Mouse (Mus musculus): ENCODE results near the gene 4930556J24Rik. TPM values are rescaled to one million over a fixed set of nuclear protein-coding genes. Genes with fewer than 3 reads are reported as not detected.

4930556J24Rik gene
- polyA plus RNA-seq, 1 experiment, result 0.07 TPM

DNA sequence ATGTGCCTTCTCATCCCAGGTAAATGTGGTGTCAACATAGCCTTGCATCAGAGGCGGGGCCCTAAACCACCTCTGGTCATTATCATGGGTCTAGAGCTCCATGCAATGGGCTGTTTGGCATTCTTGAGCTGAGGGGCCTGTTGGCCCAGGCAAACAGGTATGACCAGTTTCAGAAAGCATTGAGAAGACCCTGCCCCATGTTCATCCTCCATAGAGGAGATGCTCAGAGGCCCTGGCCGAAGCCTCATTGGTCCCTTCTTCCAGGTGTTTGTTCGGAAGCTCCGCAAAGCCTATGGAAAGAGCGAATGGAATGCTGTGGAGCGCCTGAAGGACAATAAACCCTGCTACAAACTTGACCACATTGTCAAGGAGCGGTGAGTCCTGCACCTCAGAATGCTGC lies 6.2 kb downstream of the 4930556J24Rik start:
- H3ac ChIP-seq (ENCODE audit: control insufficient read depth, insufficient read length, low read depth), result no peak overlapping the region
- H3K36me3 ChIP-seq (ENCODE audit: control insufficient read depth, insufficient read depth), result peaks cover 88% of the 10 kb centered on the region
- no peak for TF ChIP-seq CEBPB (IDR thresholded peaks at IDR 0.05; ENCODE audit: low read depth)
- no peak for TF ChIP-seq MYOD1 (IDR thresholded peaks at IDR 0.05; ENCODE audit: control insufficient read depth, insufficient read length, low read depth)
- no peak for TF ChIP-seq CTCF (IDR thresholded peaks at IDR 0.05; ENCODE audit: control insufficient read depth, insufficient read depth, insufficient read length)
- no peak for TF ChIP-seq MAX (IDR thresholded peaks at IDR 0.05)
- no peak for TF ChIP-seq MYOG (IDR thresholded peaks at IDR 0.05; ENCODE audit: control insufficient read depth, extremely low read depth, insufficient read length)
- TF ChIP-seq USF1 (IDR thresholded peaks at IDR 0.05; ENCODE audit: low read depth), result no peak
- TF ChIP-seq FOSL1 (IDR thresholded peaks at IDR 0.05; ENCODE audit: insufficient read depth, low read length, poor library complexity, severe bottlenecking), result no peak
- H3K27me3 ChIP-seq (ENCODE audit: control insufficient read depth, insufficient read depth, insufficient read length), result no peaks in the 10 kb centered on the region
- H3K79me3 ChIP-seq (ENCODE audit: low read depth), result peaks cover 29% of the 10 kb centered on the region
- H3K4me3 ChIP-seq (ENCODE audit: insufficient read depth, poor library complexity, severe bottlenecking), result no peak overlapping the region
- H3K79me2 ChIP-seq (ENCODE audit: control insufficient read depth, insufficient read depth), result peaks cover 38% of the 10 kb centered on the region

DNA sequence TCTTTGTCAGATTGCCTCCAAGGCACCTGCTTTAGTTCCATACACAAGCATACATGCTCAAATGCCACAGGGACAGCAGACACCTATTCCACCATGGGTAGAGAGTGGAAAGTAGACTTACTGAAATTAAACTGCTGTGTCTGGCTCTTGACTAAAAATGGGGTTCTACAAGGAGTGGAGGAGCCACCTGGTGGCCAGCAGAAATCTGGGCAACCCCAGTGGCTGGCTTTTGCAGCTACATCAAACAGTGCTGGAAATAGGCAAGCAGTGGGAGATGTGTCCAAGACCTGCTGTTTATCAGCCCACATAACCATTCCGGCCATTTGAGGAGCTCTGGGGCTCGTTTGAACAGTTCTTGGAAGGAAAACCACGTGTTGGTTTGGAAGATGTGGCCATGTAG lies 6.7 kb downstream of the 4930556J24Rik start:
- H3K4me3 ChIP-seq (ENCODE audit: insufficient read depth, poor library complexity, severe bottlenecking), result no peak overlapping the region
- TF ChIP-seq CEBPB (IDR thresholded peaks at IDR 0.05; ENCODE audit: low read depth) (no peak), CTCF (IDR thresholded peaks at IDR 0.05; ENCODE audit: control insufficient read depth, insufficient read depth, insufficient read length) (no peak), FOSL1 (IDR thresholded peaks at IDR 0.05; ENCODE audit: insufficient read depth, low read length, poor library complexity, severe bottlenecking) (no peak), MAX (IDR thresholded peaks at IDR 0.05) (no peak), USF1 (IDR thresholded peaks at IDR 0.05; ENCODE audit: low read depth) (no peak), MYOG (IDR thresholded peaks at IDR 0.05; ENCODE audit: control insufficient read depth, extremely low read depth, insufficient read length) (no peak), MYOD1 (IDR thresholded peaks at IDR 0.05; ENCODE audit: control insufficient read depth, insufficient read length, low read depth) (no peak)
- H3K79me3 ChIP-seq (ENCODE audit: low read depth), result peaks cover 34% of the 10 kb centered on the region
- no peak overlapping the region for H3ac ChIP-seq (ENCODE audit: control insufficient read depth, insufficient read length, low read depth)
- H3K36me3 ChIP-seq (ENCODE audit: control insufficient read depth, insufficient read depth), result peaks cover 83% of the 10 kb centered on the region
- no peaks in the 10 kb centered on the region for H3K27me3 ChIP-seq (ENCODE audit: control insufficient read depth, insufficient read depth, insufficient read length)
- peaks cover 43% of the 10 kb centered on the region for H3K79me2 ChIP-seq (ENCODE audit: control insufficient read depth, insufficient read depth)

GRCm38 (mm10) chr11:3964416-3965172 lies 12.0 kb downstream of the 4930556J24Rik start:
- peaks cover 52% of the 10 kb centered on the region for H3K79me2 ChIP-seq (ENCODE audit: control insufficient read depth, insufficient read depth)
- peak overlapping the region; percentile 95 for H3K4me3 ChIP-seq (ENCODE audit: insufficient read depth, poor library complexity, severe bottlenecking)
- H3ac ChIP-seq (ENCODE audit: control insufficient read depth, insufficient read length, low read depth), result peak overlapping the region; percentile 71
- H3K27me3 ChIP-seq (ENCODE audit: control insufficient read depth, insufficient read depth, insufficient read length), result no peaks in the 10 kb centered on the region
- TF ChIP-seq CEBPB (IDR thresholded peaks at IDR 0.05; ENCODE audit: low read depth) (no peak), MAX (IDR thresholded peaks at IDR 0.05) (no peak), FOSL1 (IDR thresholded peaks at IDR 0.05; ENCODE audit: insufficient read depth, low read length, poor library complexity, severe bottlenecking) (no peak)
- H3K36me3 ChIP-seq (ENCODE audit: control insufficient read depth, insufficient read depth), result peaks cover 30% of the 10 kb centered on the region
- H3K79me3 ChIP-seq (ENCODE audit: low read depth), result peaks cover 45% of the 10 kb centered on the region

GRCm38 (mm10) chr11:3963610-3964415 lies 12.8 kb downstream of the 4930556J24Rik start, which contains the start of gene Pes1:
Gene Pes1 (plus strand): TSS chr11:3963975.
- peaks cover 45% of the 10 kb centered on the region for H3K79me3 ChIP-seq (ENCODE audit: low read depth)
- TF ChIP-seq USF1 (IDR thresholded peaks at IDR 0.05; ENCODE audit: low read depth) (peak; percentile 90), CEBPB (IDR thresholded peaks at IDR 0.05; ENCODE audit: low read depth) (no peak), FOSL1 (IDR thresholded peaks at IDR 0.05; ENCODE audit: insufficient read depth, low read length, poor library complexity, severe bottlenecking) (no peak), CTCF (IDR thresholded peaks at IDR 0.05; ENCODE audit: control insufficient read depth, insufficient read depth, insufficient read length) (no peak), MAX (IDR thresholded peaks at IDR 0.05) (peak; percentile 100)
- no peaks in the 10 kb centered on the region for H3K27me3 ChIP-seq (ENCODE audit: control insufficient read depth, insufficient read depth, insufficient read length)
- H3ac ChIP-seq (ENCODE audit: control insufficient read depth, insufficient read length, low read depth), result peak within 1 kb of the TSS; percentile 71
- H3K4me3 ChIP-seq (ENCODE audit: insufficient read depth, poor library complexity, severe bottlenecking), result peak within 1 kb of the TSS; percentile 95
- peaks cover 50% of the 10 kb centered on the region for H3K79me2 ChIP-seq (ENCODE audit: control insufficient read depth, insufficient read depth)
- peaks cover 23% of the 10 kb centered on the region for H3K36me3 ChIP-seq (ENCODE audit: control insufficient read depth, insufficient read depth)

GRCm38 (mm10) chr11:3963155-3963554 lies 13.4 kb downstream of the 4930556J24Rik start:
- TF ChIP-seq MYOD1 (IDR thresholded peaks at IDR 0.05; ENCODE audit: control insufficient read depth, insufficient read length, low read depth), result no peak
- TF ChIP-seq USF1 (IDR thresholded peaks at IDR 0.05; ENCODE audit: low read depth), result no peak
- no peak for TF ChIP-seq MAX (IDR thresholded peaks at IDR 0.05)
- TF ChIP-seq FOSL1 (IDR thresholded peaks at IDR 0.05; ENCODE audit: insufficient read depth, low read length, poor library complexity, severe bottlenecking), result no peak
- no peak for TF ChIP-seq CEBPB (IDR thresholded peaks at IDR 0.05; ENCODE audit: low read depth)
- no peak for TF ChIP-seq CTCF (IDR thresholded peaks at IDR 0.05; ENCODE audit: control insufficient read depth, insufficient read depth, insufficient read length)
- no peak for TF ChIP-seq MYOG (IDR thresholded peaks at IDR 0.05; ENCODE audit: control insufficient read depth, extremely low read depth, insufficient read length)
- H3K79me2 ChIP-seq (ENCODE audit: control insufficient read depth, insufficient read depth), result peaks cover 45% of the 10 kb centered on the region

More at GRCm38 (mm10) chr11:3963155-3963554, 13.4 kb downstream of the 4930556J24Rik start:
- peaks cover 16% of the 10 kb centered on the region for H3K36me3 ChIP-seq (ENCODE audit: control insufficient read depth, insufficient read depth)
- H3K27me3 ChIP-seq (ENCODE audit: control insufficient read depth, insufficient read depth, insufficient read length), result no peaks in the 10 kb centered on the region
- no peak overlapping the region for H3K4me3 ChIP-seq (ENCODE audit: insufficient read depth, poor library complexity, severe bottlenecking)
- peak overlapping the region; percentile 47 for H3ac ChIP-seq (ENCODE audit: control insufficient read depth, insufficient read length, low read depth)
- H3K79me3 ChIP-seq (ENCODE audit: low read depth), result peaks cover 42% of the 10 kb centered on the region

Measured in C2C12 (cell line).